1 mouse cellular context compared by ENCODE assay signal in the genomic region with DNA sequence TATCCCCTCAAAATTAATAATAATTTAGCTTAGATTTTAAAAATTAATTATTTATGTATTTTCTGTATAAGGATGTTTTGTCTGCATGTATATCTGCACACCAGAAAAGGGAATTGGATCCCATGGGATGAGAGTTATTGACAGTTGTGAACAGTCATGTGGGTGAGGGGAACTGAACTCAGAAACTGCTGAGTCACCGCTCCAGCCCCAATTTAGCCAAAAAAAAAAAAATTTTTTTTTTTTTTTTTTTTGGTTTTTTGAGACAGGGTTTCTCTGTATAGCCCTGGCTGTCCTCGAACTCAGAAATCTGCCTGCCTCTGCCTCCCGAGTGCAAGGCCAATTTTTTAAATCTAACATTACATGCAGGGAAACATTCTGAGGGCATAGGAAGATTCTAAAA.
TF ChIP-seq lines count a peak whose summit lies in the region.

No protein-coding gene starts in this region.

TF ChIP-seq in MEL, 35 proteins besides CTCF, POLR2A, EP300 and RAD21 (continued from another document):
- TF ChIP-seq MYC (IDR thresholded peaks at IDR 0.05; ENCODE audit: low read depth, low read length) (no peak), ZKSCAN1 (IDR thresholded peaks at IDR 0.05; ENCODE audit: low read depth, low read length) (no peak), BHLHE40 (IDR thresholded peaks at IDR 0.05; ENCODE audit: borderline replicate concordance, low read depth, low read length) (no peak), KAT2A (conservative IDR thresholded peaks at IDR 0.05; ENCODE audit: low read depth, low read length) (no peak), MYB (IDR thresholded peaks at IDR 0.05; ENCODE audit: low read depth, low read length) (no peak), GABPA (IDR thresholded peaks at IDR 0.05; ENCODE audit: low read depth, low read length) (peak; percentile 74; the same call in 1 of the 2 replicates), ZNF384 (IDR thresholded peaks at IDR 0.05; ENCODE audit: low read depth, low read length) (peak; percentile 91), MAFK (IDR thresholded peaks at IDR 0.05; ENCODE audit: borderline replicate concordance, low read depth, low read length) (0 out of 2 replicates have a peak, but pooled peaks have one; percentile 28), ELF1 (IDR thresholded peaks at IDR 0.05; ENCODE audit: low read depth, low read length) (no peak), TBP (IDR thresholded peaks at IDR 0.05; ENCODE audit: low read depth, low read length) (no peak), USF1 (IDR thresholded peaks at IDR 0.05; ENCODE audit: low read depth, low read length) (no peak), E2F4 (IDR thresholded peaks at IDR 0.05; ENCODE audit: borderline replicate concordance, low read depth, low read length) (no peak), POLR2AphosphoS2 (IDR thresholded peaks at IDR 0.05; ENCODE audit: low read length) (no peak)
